Mouse (Mus musculus) stomach, embryonic 15.5 days (tissue): Measurements from ENCODE around the gene Cdc25b. TPM values are rescaled to one million over a fixed set of nuclear protein-coding genes. Genes with fewer than 3 reads are reported as not detected.

Experiments
- ATAC-seq: fragments of 200-750 bp; cut with Nextera tagmentation; 2 replicates; pipeline ENCODE4 v1.8.0; 2017; ENCODE audit warnings: low read depth, moderate number of reproducible peaks, moderate TSS enrichment; ENCODE audit not compliant: insufficient read depth, low FRiP score
- H3K27ac ChIP-seq: fragments of 300-500 bp; sonication (generic); 2 replicates; pipeline ENCODE4 v1.5.1; 2015; ENCODE audit warnings: mild to moderate bottlenecking, inconsistent platforms
- H3K27me3 ChIP-seq: fragments of 300-500 bp; sonication (generic); replicated peaks from 2 replicates; pipeline ENCODE4 v1.6.1; 2015; ENCODE audit warnings: inconsistent platforms
- H3K36me3 ChIP-seq: fragments of 300-500 bp; sonication (generic); 2 replicates; pipeline ENCODE4 v1.6.1; 2015; ENCODE audit warnings: inconsistent platforms
- H3K4me1 ChIP-seq: fragments of 300-500 bp; sonication (generic); 2 replicates; pipeline ENCODE4 v1.6.1; 2015; ENCODE audit warnings: inconsistent platforms
- H3K4me2 ChIP-seq: fragments of 300-500 bp; sonication (generic); 2 replicates; pipeline ENCODE4 v1.6.1; 2015; ENCODE audit warnings: mild to moderate bottlenecking, inconsistent platforms
- H3K4me3 ChIP-seq: fragments of 300-500 bp; sonication (generic); replicated peaks from 2 replicates; pipeline ENCODE4 v1.5.1; 2015; ENCODE audit warnings: inconsistent platforms
- H3K9ac ChIP-seq: fragments of 300-500 bp; sonication (generic); 2 replicates; pipeline ENCODE4 v1.6.1; 2015; ENCODE audit warnings: inconsistent platforms
- H3K9me3 ChIP-seq: fragments of 300-500 bp; sonication (generic); 2 replicates; pipeline ENCODE4 v1.6.1; 2016; ENCODE audit warnings: inconsistent platforms
- WGBS: fragments of 180-500 bp; shearing (Covaris S2); methylation state at CpG from one replicate; pipeline ENCODE4 v1.1.7; 2015; 5-methylcytosine and 5-hydroxymethylcytosine counted together
- polyA plus RNA-seq: library from polyadenylated mRNA; unstranded; fragments of >200 nt; fragmentation: Nextera tagmentation; extraction: Ambion mirVana; gene quantifications from 2 replicates; pipeline ENCODE4 v1.2.1, GENCODE M21; 2015

Cdc25b gene
- polyA plus RNA-seq, 1 experiment from 2014 or later: 62.6 TPM

DNA sequence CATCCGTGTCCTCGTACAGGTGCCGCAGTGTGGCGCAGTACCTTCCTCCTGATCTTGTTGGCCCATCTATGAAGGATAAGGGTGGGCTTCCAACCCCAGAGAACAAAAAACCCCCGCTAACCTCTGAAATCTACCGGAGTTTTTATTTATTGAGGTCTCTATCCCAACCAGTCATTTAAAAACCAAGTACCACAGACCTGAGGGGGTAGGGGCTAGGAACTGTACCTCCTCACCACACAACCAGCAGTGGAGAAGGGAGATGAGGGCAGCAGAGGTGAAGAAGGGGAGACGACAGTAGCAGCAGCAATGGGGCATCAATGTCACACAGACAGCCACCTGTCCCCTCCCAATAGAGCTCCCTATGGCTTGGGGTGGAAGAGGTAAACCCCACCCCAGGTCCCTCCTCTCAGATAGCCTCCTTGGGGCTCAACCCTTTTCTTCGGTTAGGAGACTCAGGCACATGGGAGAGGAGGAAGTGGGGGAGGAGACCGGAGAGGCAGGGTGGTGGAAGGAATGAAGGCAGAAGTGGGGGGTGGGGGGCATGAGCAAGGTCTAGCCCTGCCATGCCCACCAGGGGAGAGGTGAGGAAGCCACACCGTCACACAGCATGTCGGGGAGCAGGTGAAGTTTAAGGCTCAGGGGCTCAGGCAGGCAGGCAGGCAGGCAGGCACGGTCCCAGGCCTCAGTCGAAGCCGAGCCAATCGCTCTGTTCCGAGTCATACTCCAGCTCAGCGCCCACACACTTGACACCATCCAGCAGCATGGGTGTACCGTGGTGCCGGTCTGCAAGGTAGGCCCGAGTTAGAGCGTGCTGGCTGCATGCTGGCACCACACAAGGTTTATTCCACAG is 40.3 kb upstream of the Cdc25b start:
- Histone ChIP-seq H3K9ac (no peak overlapping the region), H3K4me2 (no peak overlapping the region), H3K36me3 (peaks cover 26% of the 10 kb centered on the region), H3K4me3 (no peak overlapping the region), H3K27ac (no peak overlapping the region), H3K27me3 (no peaks in the 10 kb centered on the region), H3K4me1 (0 out of 2 replicates have a peak, but pooled peaks cover 4% of the 10 kb centered on the region), H3K9me3 (no peaks in the 10 kb centered on the region)
- WGBS: 79% methylated on average over 21 of the region's 21 CpGs
- ATAC-seq: no peak

DNA sequence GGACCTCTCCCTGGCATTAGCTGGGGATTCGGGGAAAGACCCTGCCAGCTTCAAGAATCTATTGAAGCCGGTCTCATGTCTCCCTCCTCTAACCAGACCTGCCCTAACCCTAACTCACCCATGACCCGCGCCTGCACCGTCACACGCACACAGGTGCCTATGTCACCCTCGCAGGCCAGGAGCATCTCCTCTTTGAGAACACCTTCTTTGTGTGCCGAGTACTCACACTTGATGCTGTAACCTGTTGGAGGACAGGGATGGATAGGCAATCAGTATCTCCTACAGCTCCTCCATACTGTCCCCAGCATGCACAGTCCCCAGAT is 39.7 kb upstream of the Cdc25b start:
- H3K27me3 ChIP-seq: no peaks in the 10 kb centered on the region
- peaks cover 26% of the 10 kb centered on the region for H3K36me3 ChIP-seq
- 0 out of 2 replicates have a peak, but pooled peaks cover 4% of the 10 kb centered on the region for H3K4me1 ChIP-seq
- no peak overlapping the region for H3K4me2 ChIP-seq
- WGBS: 89% methylated on average over 8 of the region's 8 CpGs
- no peak overlapping the region for H3K9ac ChIP-seq
- ATAC-seq: no peak
- H3K27ac ChIP-seq: no peak overlapping the region
- H3K4me3 ChIP-seq: no peak overlapping the region
- H3K9me3 ChIP-seq: no peaks in the 10 kb centered on the region

DNA sequence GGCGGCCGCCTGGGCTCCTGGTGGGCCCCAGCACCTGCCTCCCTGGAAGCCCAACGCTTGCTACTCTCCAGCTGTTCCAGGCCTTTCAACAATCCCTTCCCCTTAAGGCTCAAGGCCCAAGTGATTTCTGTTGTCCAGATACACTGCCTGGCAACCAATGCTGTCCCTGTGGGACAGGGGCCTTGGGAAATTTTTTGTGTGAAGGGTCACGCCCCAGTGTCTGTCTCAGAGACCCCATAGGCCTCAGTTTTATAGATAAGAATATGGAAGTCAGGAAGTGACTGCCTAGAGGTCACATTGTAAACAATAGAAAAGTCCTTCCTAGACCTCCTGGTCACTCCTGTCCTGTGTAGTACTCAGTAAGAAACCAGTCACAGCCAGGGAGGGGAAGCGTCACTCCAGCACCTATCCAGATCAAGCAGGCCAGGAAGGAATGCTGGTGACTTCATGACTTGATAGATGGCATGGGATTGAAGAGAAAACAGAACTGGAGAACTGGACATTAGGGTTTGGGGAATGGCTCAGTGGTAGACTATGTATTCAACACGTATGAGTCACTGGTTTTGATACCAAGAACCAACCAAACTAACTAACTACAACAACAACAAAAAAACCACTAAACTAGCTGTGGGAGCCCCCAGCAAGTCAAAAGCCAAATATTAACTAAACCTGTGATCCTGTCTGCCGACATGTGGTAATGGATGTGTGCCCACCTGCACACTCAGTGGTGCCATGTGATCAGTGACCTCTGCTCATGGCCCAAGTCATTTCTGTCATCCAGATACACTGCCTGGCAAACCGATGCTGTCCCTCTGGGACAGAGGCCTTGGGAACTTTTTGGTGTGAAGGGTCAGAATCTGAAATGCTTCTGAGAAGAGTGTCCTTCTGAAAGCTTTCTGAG is 38.1 kb upstream of the Cdc25b start:
- H3K27me3 ChIP-seq: no peaks in the 10 kb centered on the region
- no peak overlapping the region for H3K9ac ChIP-seq
- H3K36me3 ChIP-seq: peaks cover 23% of the 10 kb centered on the region
- no peak overlapping the region for H3K4me2 ChIP-seq
- H3K4me3 ChIP-seq: no peak overlapping the region
- no peaks in the 10 kb centered on the region for H3K4me1 ChIP-seq
- WGBS: 83% methylated on average over 8 of the region's 8 CpGs
- H3K27ac ChIP-seq: no peak overlapping the region
- no peak for ATAC-seq
- no peaks in the 10 kb centered on the region for H3K9me3 ChIP-seq

DNA sequence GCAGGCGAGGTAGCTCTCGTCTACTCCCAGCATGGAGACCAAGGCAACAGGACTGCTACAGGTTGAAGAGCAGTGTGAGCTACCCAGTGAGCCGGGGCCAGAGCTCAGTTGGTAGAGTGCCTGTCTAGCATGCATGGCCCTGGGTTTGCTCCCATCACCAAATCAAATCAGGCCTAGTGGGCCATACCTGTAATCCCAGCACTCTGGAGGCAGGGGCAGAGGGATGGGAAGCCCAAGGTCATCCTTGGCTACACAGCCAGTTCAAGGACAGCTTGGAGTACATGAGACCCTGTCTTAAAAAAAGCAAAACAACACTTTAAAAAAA is 37.5 kb upstream of the Cdc25b start:
- H3K36me3 ChIP-seq: peaks cover 22% of the 10 kb centered on the region
- ATAC-seq: no peak
- WGBS: 95% methylated on average over 3 of the region's 3 CpGs

DNA sequence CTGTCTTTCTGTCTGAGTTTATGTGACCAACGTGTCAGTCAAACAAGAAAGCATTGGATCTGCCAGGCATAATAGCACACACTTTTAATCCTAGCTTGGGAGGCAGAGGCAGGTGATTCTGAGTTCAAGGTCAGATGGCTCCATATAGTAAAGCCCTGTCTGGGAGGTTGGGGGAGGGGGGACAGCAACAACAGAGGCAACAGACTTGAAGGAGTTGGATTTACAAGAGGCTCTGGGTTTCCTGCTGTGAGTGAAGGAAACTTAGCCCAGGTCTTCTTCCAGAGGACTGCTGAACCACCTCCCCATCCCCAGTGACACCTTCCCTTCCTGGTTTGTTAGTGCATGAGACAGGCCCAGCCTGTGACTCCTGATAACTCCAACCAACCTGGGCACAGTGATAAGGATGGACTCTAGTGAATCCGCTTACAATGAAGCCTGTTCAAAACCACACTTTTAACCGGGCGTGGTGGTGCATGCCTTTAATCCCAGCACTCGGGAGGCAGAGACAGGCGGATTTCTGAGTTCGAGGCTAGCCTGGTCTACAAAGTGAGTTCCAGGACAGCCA is 34.5 kb upstream of the Cdc25b start:
- Histone ChIP-seq H3K9me3 (no peaks in the 10 kb centered on the region), H3K9ac (no peak overlapping the region), H3K27ac (no peak overlapping the region), H3K4me1 (no peaks in the 10 kb centered on the region), H3K27me3 (no peaks in the 10 kb centered on the region), H3K4me3 (no peak overlapping the region), H3K36me3 (peaks cover 21% of the 10 kb centered on the region; the same call in 1 of the 2 replicates), H3K4me2 (no peak overlapping the region)
- 85% methylated on average over 7 of the region's 7 CpGs for WGBS
- peak; percentile 71; the same call in 1 of the 2 replicates for ATAC-seq

More for the DNA sequence above, 37.5 kb upstream of the Cdc25b start:
- Histone ChIP-seq H3K27ac (no peak overlapping the region), H3K4me3 (no peak overlapping the region), H3K9ac (no peak overlapping the region), H3K4me1 (no peaks in the 10 kb centered on the region), H3K4me2 (no peak overlapping the region), H3K27me3 (no peaks in the 10 kb centered on the region), H3K9me3 (no peaks in the 10 kb centered on the region)

DNA sequence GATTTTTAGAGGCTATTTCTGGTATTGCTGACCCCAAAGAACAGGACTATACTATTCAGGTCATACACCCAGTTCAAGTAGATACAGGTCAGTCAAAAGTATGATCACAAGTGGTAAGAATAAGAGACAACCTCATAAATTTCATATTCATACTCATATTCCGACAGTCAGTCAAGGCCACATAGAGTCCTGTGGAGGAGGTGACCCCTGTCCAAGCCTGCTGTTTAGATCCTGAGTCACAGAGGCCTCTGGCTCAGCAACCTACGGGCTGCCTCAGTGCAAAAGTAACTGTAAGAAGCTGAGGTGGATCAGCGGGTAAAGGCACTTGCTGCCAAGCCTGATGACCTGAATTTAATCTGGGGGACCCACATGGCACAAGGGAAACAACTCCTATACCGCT is 32.7 kb upstream of the Cdc25b start:
- Histone ChIP-seq H3K27me3 (no peaks in the 10 kb centered on the region), H3K27ac (no peak overlapping the region), H3K9ac (no peak overlapping the region), H3K4me2 (no peak overlapping the region), H3K4me3 (no peak overlapping the region), H3K4me1 (0 out of 2 replicates have a peak, but pooled peaks cover 7% of the 10 kb centered on the region), H3K9me3 (no peaks in the 10 kb centered on the region), H3K36me3 (peaks cover 12% of the 10 kb centered on the region; the same call in 1 of the 2 replicates)
- 90% methylated on average over 4 of the region's 4 CpGs for WGBS
- ATAC-seq: no peak

DNA sequence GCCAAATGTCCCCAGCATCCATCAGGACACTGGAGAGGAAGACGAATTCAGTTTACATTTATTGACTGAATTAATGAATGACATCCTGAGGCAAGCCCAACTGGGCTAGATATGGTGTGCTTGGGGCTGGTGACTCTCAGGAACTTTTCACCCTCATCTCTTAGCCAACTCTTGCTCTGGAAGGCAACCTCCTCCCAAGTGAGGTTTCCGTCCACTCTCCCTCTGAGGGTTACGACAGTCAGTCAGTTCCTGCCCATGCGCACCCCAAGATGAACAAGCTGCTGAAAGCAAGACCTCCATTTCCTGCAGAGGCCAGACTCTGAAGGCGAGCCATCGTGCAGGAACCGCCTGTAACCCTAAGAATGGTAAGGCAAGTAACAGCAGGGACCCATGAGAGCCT is 29.8 kb upstream of the Cdc25b start:
- Histone ChIP-seq H3K4me1 (peaks cover 11% of the 10 kb centered on the region; the same call in 1 of the 2 replicates), H3K9ac (no peak overlapping the region), H3K4me2 (no peak overlapping the region), H3K27me3 (no peaks in the 10 kb centered on the region), H3K27ac (no peak overlapping the region), H3K9me3 (no peaks in the 10 kb centered on the region), H3K4me3 (no peak overlapping the region), H3K36me3 (peaks cover 9% of the 10 kb centered on the region; the same call in 1 of the 2 replicates)
- WGBS: 91% methylated on average over 7 of the region's 7 CpGs
- no peak for ATAC-seq

DNA sequence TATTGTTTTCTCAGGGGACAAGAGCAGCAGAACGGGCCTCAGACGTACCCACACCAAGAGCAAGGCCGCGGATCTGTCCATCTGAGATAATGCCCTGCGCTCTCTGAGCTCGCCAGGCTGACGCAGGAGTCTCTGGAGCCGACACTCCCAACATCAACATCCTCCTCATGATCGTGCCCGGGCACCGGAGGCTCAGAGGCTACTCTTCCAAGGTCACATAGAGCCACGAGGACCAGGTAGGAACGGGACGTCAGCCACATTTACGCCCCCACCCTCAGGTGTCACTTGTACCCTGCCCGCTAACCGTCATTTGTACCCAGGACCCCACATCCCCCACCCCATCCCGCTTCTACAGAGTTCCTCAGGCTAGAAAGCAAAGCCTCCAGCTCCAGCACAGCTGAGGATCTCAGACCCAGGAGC is 27.2 kb upstream of the Cdc25b start:
- peak overlapping the region; percentile 73 for H3K4me3 ChIP-seq
- H3K4me1 ChIP-seq: peaks cover 11% of the 10 kb centered on the region; the same call in 1 of the 2 replicates
- peak overlapping the region; percentile 68 for H3K9ac ChIP-seq
- WGBS: 0% methylated on average over 18 of the region's 18 CpGs
- H3K36me3 ChIP-seq: 0 out of 2 replicates have a peak, but pooled peaks cover 5% of the 10 kb centered on the region
- peak overlapping the region; percentile 81 for H3K27ac ChIP-seq
- H3K9me3 ChIP-seq: no peaks in the 10 kb centered on the region
- H3K4me2 ChIP-seq: peak overlapping the region; percentile 92
- ATAC-seq: peak; percentile 61
- no peaks in the 10 kb centered on the region for H3K27me3 ChIP-seq

DNA sequence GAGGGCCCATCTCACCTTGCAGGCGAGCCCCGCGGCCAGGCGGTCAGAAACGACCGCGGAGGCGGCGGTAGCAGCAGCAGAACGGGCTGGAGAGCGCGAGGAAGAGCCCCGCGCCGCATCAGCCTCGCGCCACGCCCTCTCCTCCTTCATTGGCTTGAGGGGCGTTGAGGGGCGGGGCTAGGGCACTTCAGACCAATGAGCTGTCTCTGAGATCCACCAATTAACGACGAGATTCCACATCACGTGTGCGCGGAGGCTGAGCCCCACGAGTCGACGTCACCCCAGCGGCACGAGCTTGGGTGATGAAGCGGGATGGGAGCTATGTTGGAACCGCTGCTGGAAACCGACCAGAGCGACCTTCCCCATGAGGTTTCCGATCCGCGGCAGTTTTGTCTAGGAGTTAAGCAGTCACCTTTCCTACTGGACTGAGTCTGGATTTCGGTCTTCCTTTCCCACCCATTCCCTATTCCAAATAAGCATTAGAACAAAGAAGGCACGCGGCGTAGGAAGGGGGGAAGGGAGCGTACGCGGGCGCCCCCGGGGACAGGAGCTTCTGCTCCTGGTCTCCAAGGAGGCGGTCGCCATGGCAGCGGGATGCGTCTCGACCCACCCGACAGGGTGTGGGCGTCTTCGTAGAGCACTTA is 26.7 kb upstream of the Cdc25b start, which contains the start of gene 1700037H04Rik:
1700037H04Rik (minus strand) TSS at position 144 of the 644 bp plus-strand sequence.
- Histone ChIP-seq H3K4me1 (peaks cover 11% of the 10 kb centered on the region; the same call in 1 of the 2 replicates), H3K27ac (peak within 1 kb of the TSS; percentile 81), H3K4me3 (peak within 1 kb of the TSS; percentile 73), H3K9ac (peak within 1 kb of the TSS; percentile 68), H3K9me3 (no peaks in the 10 kb centered on the region), H3K27me3 (no peaks in the 10 kb centered on the region), H3K36me3 (no peaks in the 10 kb centered on the region), H3K4me2 (peak within 1 kb of the TSS; percentile 92)
- WGBS: under 1% methylated on average over 54 of the region's 54 CpGs
- ATAC-seq: peak; percentile 95

DNA sequence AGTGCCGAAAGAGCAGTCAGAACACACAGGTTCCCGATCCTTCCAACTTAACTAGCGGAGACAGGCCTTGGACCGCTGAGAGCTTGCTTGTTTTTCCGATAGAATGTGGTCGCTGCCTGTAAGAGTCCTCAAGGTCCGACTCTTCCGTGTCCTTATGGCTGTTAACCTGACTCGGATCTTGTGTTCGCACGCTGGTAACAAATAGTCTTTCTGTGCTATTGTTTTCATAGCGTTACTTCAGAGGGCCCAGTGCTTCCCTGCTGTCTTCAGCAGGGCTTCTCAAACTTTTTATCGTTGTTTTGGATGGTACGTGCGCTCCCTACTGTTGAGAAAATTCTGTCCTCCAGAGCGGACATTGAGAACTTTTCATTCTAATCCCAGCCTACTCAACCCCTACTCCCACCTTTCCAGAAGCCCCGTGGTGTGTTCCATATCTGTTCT is 26.1 kb upstream of the Cdc25b start:
- no peaks in the 10 kb centered on the region for H3K27me3 ChIP-seq
- H3K9ac ChIP-seq: peak overlapping the region; percentile 53; the same call in 1 of the 2 replicates
- peak overlapping the region; percentile 87 for H3K4me2 ChIP-seq
- peak overlapping the region; percentile 73 for H3K4me3 ChIP-seq
- no peak for ATAC-seq
- H3K36me3 ChIP-seq: no peaks in the 10 kb centered on the region
- WGBS: under 1% methylated on average over 17 of the region's 17 CpGs
- H3K27ac ChIP-seq: peak overlapping the region; percentile 81
- peaks cover 11% of the 10 kb centered on the region; the same call in 1 of the 2 replicates for H3K4me1 ChIP-seq
- H3K9me3 ChIP-seq: no peaks in the 10 kb centered on the region

DNA sequence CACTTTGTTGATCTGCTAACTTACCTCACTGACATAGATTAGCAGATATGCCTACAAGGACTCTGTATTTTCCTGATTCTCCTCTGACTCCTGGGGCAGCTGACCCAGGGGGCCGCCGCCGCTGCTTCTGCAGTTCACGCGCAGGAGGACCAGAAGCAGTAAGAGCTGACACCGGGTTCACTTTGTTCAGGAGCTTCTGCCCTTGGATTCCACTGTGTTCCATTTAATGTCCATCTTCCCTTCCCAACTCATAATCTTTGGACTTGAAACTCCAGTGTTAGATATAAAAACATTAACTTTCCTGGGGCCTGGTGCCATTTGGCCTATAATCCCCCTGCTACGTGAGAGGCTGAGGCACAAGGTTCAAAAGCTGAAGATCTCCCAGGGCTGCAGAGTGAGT is 22.8 kb upstream of the Cdc25b start:
- WGBS: 74% methylated on average over 7 of the region's 7 CpGs
- no peaks in the 10 kb centered on the region for H3K36me3 ChIP-seq
- no peak for ATAC-seq
- no peak overlapping the region for H3K27ac ChIP-seq
- H3K4me2 ChIP-seq: no peak overlapping the region
- H3K9ac ChIP-seq: no peak overlapping the region
- no peak overlapping the region for H3K4me3 ChIP-seq
- peaks cover 5% of the 10 kb centered on the region; the same call in 1 of the 2 replicates for H3K4me1 ChIP-seq
- no peaks in the 10 kb centered on the region for H3K27me3 ChIP-seq
- no peaks in the 10 kb centered on the region for H3K9me3 ChIP-seq
